Mouse (Mus musculus) cerebellum, postnatal 10 days (tissue): Measurements from ENCODE around the gene Nanos2.

ENCODE experiments used
- DNase-seq, 2 experiments: peaks; one replicate each; pipeline ENCODE4 v3.0.0; 2021; ENCODE audit warnings: mixed read lengths in 2 of 2

The Nanos2 gene

DNA sequence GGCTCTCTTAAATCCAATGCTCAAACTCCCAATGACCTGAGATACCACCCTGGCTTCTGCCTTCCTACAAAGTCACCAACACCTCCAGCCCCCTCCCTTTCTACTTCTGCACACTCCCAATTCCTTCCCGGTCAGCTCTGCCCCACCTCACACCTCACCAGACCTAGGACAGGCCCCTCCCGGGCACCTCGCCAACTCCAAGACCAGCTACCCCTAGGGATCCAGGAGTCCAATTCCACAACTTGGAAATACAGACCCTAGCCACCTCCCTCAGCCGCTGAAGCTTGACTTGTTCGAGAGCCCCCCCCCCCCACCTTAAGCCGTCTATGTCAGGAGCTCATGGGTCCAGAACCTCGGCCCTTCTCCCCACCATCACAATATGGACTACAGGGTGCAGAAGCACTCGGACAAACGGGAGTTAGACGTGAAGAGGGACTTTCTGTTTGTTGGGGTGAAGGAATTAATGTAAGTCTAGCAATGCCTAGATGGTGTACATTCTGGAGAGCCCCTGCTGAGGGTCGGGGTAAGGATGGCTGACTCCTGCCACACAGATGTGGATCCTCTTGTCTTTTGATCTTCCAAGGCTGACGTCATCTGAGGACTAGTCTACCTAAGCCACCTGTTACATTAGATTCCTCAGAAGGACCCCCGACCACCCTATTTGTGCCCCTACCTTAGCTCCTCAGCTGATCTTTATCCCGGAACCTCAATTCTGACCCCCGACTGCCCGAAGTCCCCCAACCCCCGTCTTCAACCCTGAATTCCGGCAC lies 35.2 kb downstream of the Nanos2 start:
- peak in 1 of 2 experiments; percentile 40 for DNase-seq

DNA sequence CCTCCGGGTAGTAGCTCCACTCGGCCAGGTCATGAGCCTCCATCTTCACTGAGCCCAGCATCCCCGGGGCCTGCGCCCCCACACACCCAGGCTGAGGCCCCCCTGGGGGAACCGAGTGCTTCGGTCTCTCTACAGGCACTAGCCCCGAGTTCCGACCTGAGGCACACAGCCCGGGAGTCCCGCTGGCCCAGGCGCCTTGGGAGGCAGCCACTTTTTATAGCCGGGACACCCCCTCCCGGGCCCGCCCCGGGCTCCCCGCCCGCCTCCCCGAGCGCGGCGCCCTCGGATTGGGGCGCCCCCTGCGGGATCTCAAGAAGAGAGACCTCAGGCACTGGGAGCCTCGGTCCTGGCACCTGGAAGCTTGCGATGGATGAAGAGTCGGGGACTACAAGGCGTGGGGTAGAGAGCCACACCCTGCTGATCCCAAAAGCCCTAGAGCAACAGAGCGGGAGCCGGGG lies 36.2 kb downstream of the Nanos2 start, which contains the start of gene Foxa3:
Gene Foxa3, minus strand, starts transcription at position 182 of the 458 bp plus-strand sequence.
- DNase-seq, result peak; percentile 53 to 59

DNA sequence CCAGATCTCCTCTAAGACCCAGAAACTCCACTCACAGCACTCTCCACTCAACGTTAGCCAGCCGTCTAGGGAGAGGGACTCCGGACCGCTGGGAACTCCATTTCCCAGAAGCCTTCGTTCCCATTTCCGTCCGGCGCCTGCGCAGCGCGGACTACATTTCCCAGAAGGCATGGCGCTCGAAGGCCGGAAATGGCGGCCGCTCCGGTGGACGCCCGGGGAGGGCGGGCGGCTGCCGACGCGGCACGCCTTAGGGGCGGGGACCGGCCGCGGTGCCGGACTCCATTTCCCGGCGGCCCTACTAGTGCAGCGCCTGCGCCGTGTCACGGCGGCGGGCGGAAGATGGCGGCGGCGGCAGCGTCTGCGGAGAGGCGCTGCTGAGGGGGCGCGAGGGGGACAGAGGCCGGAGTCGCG lies 36.9 kb downstream of the Nanos2 start, which contains the start of gene Sympk:
Gene Sympk, plus strand, starts transcription at position 282 of the 411 bp plus-strand sequence.
- peak; percentile 96 to 98 for DNase-seq

DNA sequence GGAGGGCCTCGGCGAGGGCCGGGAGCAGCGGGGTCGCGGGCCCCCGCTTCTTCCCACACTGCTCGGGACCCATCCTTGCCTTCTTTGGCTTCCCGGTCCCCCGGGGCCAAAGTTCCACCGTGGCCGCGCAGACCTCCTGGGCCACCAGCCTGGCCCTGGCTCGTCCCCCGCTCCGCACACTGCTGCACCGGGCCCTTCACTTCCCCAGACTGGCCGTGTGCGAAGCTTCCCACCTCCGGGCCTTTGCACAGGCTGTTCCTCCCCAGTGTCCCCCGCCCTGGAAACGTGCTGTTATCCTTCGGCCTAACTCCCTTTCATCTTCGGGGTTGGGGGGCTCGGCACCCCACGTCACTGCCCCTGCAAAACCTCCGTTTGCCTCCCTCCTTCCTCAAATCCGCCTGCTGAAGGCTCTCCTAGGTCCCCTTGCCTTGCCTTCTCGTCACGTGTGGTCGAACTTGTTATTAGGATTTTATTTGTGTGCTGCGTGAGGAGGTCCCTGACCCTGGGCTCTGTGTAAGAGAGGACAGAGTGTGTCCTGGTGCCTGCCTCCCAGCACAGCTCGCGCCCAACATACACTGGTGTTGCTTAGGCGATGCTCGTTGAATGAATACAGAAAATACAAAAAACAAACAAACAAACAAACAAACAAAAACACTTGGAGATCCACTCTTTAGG lies 37.5 kb downstream of the Nanos2 start:
- no peak for DNase-seq

DNA sequence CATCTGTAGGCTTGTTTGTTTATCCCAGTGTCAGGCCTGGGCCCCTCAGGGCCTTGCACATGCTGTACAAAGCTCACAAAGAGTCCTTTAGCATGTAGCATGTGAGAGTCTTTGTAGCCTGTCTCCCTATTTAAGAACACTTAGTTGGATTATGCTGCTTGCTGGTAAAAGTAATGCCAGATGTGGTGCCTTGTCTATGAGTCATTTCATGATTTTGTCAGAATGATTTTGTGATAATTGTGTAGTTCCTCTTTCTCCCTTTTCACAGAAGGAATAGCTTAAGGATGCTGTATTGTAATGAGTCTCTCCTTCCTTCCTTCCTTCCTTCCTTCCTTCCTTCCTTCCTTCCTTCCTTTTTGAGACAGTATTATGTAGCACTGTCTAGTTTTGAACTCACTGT lies 40.9 kb downstream of the Nanos2 start:
- DNase-seq, result no peak

DNA sequence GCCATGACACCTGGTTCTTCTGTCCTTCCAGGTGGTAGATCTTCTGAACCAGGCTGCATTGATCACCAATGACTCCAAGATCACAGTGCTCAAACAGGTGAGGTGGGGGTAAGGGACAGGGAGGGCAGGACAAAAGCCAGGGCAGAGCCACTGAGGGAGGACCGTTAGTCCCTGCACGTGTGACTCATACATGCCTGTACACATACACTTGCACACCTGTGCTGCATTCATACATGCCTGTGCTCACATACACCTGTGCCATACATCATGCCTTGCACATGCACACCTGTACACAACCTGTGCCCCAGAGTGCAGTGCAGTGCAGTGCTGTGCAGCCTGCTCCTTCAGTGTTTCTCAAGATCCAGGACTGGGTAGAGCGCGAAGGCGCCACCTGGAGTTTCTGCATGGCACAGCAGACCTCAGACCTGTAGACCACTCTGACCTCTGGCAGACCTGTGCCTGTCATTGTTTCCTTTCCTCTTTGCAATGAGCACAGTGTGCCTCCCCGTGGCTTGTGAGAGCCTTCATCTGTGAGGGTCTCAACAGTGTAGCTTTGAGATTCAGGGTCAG lies 42.0 kb downstream of the Nanos2 start:
- DNase-seq, result peak; percentile 73 to 79

DNA sequence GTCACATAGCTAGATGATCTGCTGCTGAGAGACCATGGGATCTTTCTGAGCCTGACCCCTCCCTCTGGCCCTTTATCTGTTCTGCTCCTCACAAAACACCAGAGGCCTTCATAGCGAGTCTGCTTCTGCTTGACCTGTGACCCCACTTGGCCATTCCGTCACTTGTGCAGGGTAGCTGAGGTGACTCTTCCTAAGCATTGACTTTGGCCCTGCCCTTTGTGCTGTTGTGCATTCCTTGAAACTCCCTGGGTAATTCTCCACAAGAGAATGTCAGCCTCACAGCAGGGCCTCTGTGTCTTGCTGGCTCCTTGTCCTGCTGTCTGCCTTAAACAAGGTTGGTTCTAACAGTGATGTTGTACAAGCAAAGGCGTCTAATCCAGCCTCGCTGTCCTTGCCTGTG lies 44.4 kb downstream of the Nanos2 start:
- DNase-seq, result no peak
